Mouse (Mus musculus) frontal cortex, adult 2 months (tissue): ENCODE measurements at regions not wholly inside any gene's neighbourhood (a gene's known extent, or its start where the extent isn't known, plus 50 kb on each side); places are given as distances from the start of the nearest gene placed in this dataset.
A peak's percentile ranks its signal among the peaks of the same experiment; 100 is the strongest.

Experiments
- DNase-seq, 2 experiments: peaks; one replicate each; pipeline ENCODE4 v3.0.0; 2022; ENCODE audit warnings: low spot score in 1 of 2; ENCODE audit errors: extremely low spot score in 1 of 2

- DNase-seq, result no peak
Measured at GRCm38 (mm10) chr5:54888172-54888571, 889.9 kb downstream of the Stim2 start.

GRCm38 (mm10) chr5:54894496-54895250, 896.4 kb downstream of the Stim2 start:
- peak in 1 of 2 experiments; percentile 15 for DNase-seq
